Mouse (Mus musculus): ENCODE results near the gene Meiob. TPM values are rescaled to one million over a fixed set of nuclear protein-coding genes. Genes with fewer than 3 reads are reported as not detected.

Gene Meiob
- total RNA-seq, 1 experiment, result 0.13 TPM

- Histone ChIP-seq H3K36me3 (ENCODE audit: control insufficient read depth, insufficient read depth, low read length, poor library complexity, severe bottlenecking) (peaks cover 3% of the 10 kb centered on the region; the same call in 1 of the 2 replicates), H3K9ac (ENCODE audit: insufficient read depth, low read depth, low read length, poor library complexity, severe bottlenecking) (no peak overlapping the region), H3K9me3 (ENCODE audit: control insufficient read depth, insufficient read depth, low read depth, low read length) (no peaks in the 10 kb centered on the region), H3K4me1 (ENCODE audit: control insufficient read depth in 2 of 2, insufficient read depth in 2 of 2, low read length in 2 of 2, poor library complexity in 1 of 2) (peaks cover 0 to 7% of the 10 kb centered on the region in 2 experiments; a peak in 1 of 4 replicates), H3K4me3 (ENCODE audit: insufficient read depth in 1 of 2, low read depth in 1 of 2, low read length in 2 of 2, poor library complexity in 1 of 2, severe bottlenecking in 1 of 2) (no peak overlapping the region), H3K27ac (ENCODE audit: insufficient read depth, low read depth, low read length, poor library complexity, severe bottlenecking) (no peak overlapping the region)
- in situ Hi-C loops (cut with MboI; ENCODE audit: low sequenced_read_pairs in 2 of 2, unreplicated experiment in 2 of 2), result no loop called here
- no peak for TF ChIP-seq CHD2 (IDR thresholded peaks at IDR 0.05; ENCODE audit: low read depth, low read length)
- no peak for TF ChIP-seq ZNF384 (IDR thresholded peaks at IDR 0.05; ENCODE audit: low read depth, low read length)
- TF ChIP-seq MAFK (IDR thresholded peaks at IDR 0.05; ENCODE audit: insufficient read depth, low read depth, low read length), result no peak
- TF ChIP-seq HCFC1 (IDR thresholded peaks at IDR 0.05; ENCODE audit: borderline replicate concordance, insufficient read depth, low read length), result no peak
- no peak for TF ChIP-seq ZC3H11A (IDR thresholded peaks at IDR 0.05; ENCODE audit: borderline replicate concordance, low read depth, low read length)
- DNase-seq (ENCODE audit: low read depth, low spot score), result no peak
Measured at GRCm38 (mm10) chr17:24855838-24856464, 51.9 kb downstream of the Meiob start.

DNA sequence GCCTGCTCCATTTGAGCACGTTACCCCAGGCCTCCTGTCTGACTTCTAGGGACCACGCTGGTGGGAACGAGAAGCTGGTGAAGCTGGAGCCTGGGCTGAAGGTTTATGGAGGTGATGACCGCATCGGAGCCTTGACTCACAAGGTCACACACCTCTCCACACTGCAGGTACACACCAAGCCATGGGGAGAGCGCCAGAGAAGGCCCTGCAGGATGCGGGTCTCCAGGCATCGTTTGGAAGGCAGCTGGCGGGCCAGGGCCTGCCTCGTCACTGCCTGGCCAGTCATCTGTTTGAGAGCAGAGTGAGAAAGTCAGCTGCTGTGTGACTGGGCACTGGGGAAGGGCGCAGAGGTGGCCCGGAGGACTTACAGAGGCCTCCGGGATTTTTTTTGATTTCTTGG lies 52.5 kb downstream of the Meiob start:
- no peak overlapping the region for H3K9ac ChIP-seq (ENCODE audit: insufficient read depth, low read depth, low read length, poor library complexity, severe bottlenecking)
- H3K27ac ChIP-seq (ENCODE audit: insufficient read depth, low read depth, low read length, poor library complexity, severe bottlenecking), result no peak overlapping the region; the same call in 1 of the 2 replicates
- TF ChIP-seq HCFC1 (IDR thresholded peaks at IDR 0.05; ENCODE audit: borderline replicate concordance, insufficient read depth, low read length) (no peak), ZC3H11A (IDR thresholded peaks at IDR 0.05; ENCODE audit: borderline replicate concordance, low read depth, low read length) (no peak), ZNF384 (IDR thresholded peaks at IDR 0.05; ENCODE audit: low read depth, low read length) (no peak), CHD2 (IDR thresholded peaks at IDR 0.05; ENCODE audit: low read depth, low read length) (no peak), MAFK (IDR thresholded peaks at IDR 0.05; ENCODE audit: insufficient read depth, low read depth, low read length) (no peak)
- H3K36me3 ChIP-seq (ENCODE audit: control insufficient read depth, insufficient read depth, low read length, poor library complexity, severe bottlenecking), result peaks cover 8% of the 10 kb centered on the region; the same call in 1 of the 2 replicates
- DNase-seq (ENCODE audit: low read depth, low spot score), result no peak
- in situ Hi-C loops (cut with MboI; ENCODE audit: low sequenced_read_pairs in 2 of 2, unreplicated experiment in 2 of 2), result no loop called here
- H3K9me3 ChIP-seq (ENCODE audit: control insufficient read depth, insufficient read depth, low read depth, low read length), result no peaks in the 10 kb centered on the region
- H3K4me3 ChIP-seq (ENCODE audit: insufficient read depth in 1 of 2, low read depth in 1 of 2, low read length in 2 of 2, poor library complexity in 1 of 2, severe bottlenecking in 1 of 2), result no peak overlapping the region
- peaks cover 0 to 7% of the 10 kb centered on the region in 2 experiments; a peak in 1 of 4 replicates for H3K4me1 ChIP-seq (ENCODE audit: control insufficient read depth in 2 of 2, insufficient read depth in 2 of 2, low read length in 2 of 2, poor library complexity in 1 of 2)

DNA sequence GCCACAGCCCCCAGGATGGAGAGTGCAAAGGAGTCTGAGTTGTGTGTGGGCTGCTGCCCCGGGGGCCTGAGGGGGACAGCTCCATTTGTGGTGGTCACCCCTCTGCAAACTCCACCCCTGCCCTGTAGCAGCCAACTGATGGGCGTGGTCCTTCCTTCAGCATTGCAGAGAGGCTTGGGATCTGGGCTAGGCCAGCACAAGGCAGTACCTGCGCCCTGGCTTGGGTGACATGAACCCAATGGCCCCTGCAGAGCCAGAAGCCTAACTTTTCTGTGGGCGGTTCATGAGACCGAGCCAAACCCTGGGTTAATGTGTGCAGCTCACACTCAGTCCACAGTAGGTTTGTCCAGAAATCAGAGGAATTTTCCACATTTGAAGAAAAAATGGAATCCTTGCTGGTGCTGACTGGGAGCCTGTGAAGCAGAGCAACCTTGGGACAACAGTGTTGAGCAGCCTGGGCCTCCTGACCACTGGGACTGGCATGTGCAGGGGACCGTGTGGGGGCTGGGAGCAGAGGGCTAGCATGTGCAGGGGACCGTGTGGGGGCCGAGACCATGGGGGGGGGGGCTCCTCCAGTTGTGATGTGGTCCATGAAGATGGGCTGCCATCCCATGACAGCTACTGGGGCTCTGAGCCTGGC lies 53.9 kb downstream of the Meiob start:
- Histone ChIP-seq H3K4me3 (ENCODE audit: insufficient read depth in 1 of 2, low read depth in 1 of 2, low read length in 2 of 2, poor library complexity in 1 of 2, severe bottlenecking in 1 of 2) (no peak overlapping the region), H3K9ac (ENCODE audit: insufficient read depth, low read depth, low read length, poor library complexity, severe bottlenecking) (no peak overlapping the region), H3K36me3 (ENCODE audit: control insufficient read depth, insufficient read depth, low read length, poor library complexity, severe bottlenecking) (peaks cover 9% of the 10 kb centered on the region; the same call in 1 of the 2 replicates), H3K27ac (ENCODE audit: insufficient read depth, low read depth, low read length, poor library complexity, severe bottlenecking) (no peak overlapping the region), H3K4me1 (ENCODE audit: control insufficient read depth in 2 of 2, insufficient read depth in 2 of 2, low read length in 2 of 2, poor library complexity in 1 of 2) (peaks cover 0 to 7% of the 10 kb centered on the region in 2 experiments; a peak in 1 of 4 replicates), H3K9me3 (ENCODE audit: control insufficient read depth, insufficient read depth, low read depth, low read length) (no peaks in the 10 kb centered on the region)
- in situ Hi-C loops (cut with MboI; ENCODE audit: low sequenced_read_pairs in 2 of 2, unreplicated experiment in 2 of 2), result no loop called here
- no peak for DNase-seq (ENCODE audit: low read depth, low spot score)
- TF ChIP-seq ZC3H11A (IDR thresholded peaks at IDR 0.05; ENCODE audit: borderline replicate concordance, low read depth, low read length), result no peak
- TF ChIP-seq CHD2 (IDR thresholded peaks at IDR 0.05; ENCODE audit: low read depth, low read length), result no peak
- TF ChIP-seq ZNF384 (IDR thresholded peaks at IDR 0.05; ENCODE audit: low read depth, low read length), result no peak
- TF ChIP-seq HCFC1 (IDR thresholded peaks at IDR 0.05; ENCODE audit: borderline replicate concordance, insufficient read depth, low read length), result no peak
- no peak for TF ChIP-seq MAFK (IDR thresholded peaks at IDR 0.05; ENCODE audit: insufficient read depth, low read depth, low read length)

- no peak for TF ChIP-seq CHD2 (IDR thresholded peaks at IDR 0.05; ENCODE audit: low read depth, low read length)
- no peak for TF ChIP-seq ZNF384 (IDR thresholded peaks at IDR 0.05; ENCODE audit: low read depth, low read length)
- TF ChIP-seq MAFK (IDR thresholded peaks at IDR 0.05; ENCODE audit: insufficient read depth, low read depth, low read length), result no peak
- no peak for TF ChIP-seq HCFC1 (IDR thresholded peaks at IDR 0.05; ENCODE audit: borderline replicate concordance, insufficient read depth, low read length)
- TF ChIP-seq ZC3H11A (IDR thresholded peaks at IDR 0.05; ENCODE audit: borderline replicate concordance, low read depth, low read length), result no peak
- H3K9me3 ChIP-seq (ENCODE audit: control insufficient read depth, insufficient read depth, low read depth, low read length), result no peaks in the 10 kb centered on the region
- no peak for DNase-seq (ENCODE audit: low read depth, low spot score)
- in situ Hi-C loops (cut with MboI; ENCODE audit: low sequenced_read_pairs in 2 of 2, unreplicated experiment in 2 of 2), result no loop called here
- H3K4me1 ChIP-seq (ENCODE audit: control insufficient read depth in 2 of 2, insufficient read depth in 2 of 2, low read length in 2 of 2, poor library complexity in 1 of 2), result peaks cover 0 to 7% of the 10 kb centered on the region in 2 experiments; a peak in 1 of 4 replicates
- H3K27ac ChIP-seq (ENCODE audit: insufficient read depth, low read depth, low read length, poor library complexity, severe bottlenecking), result no peak overlapping the region
- H3K36me3 ChIP-seq (ENCODE audit: control insufficient read depth, insufficient read depth, low read length, poor library complexity, severe bottlenecking), result peaks cover 9% of the 10 kb centered on the region; the same call in 1 of the 2 replicates
- H3K9ac ChIP-seq (ENCODE audit: insufficient read depth, low read depth, low read length, poor library complexity, severe bottlenecking), result no peak overlapping the region
- H3K4me3 ChIP-seq (ENCODE audit: insufficient read depth in 1 of 2, low read depth in 1 of 2, low read length in 2 of 2, poor library complexity in 1 of 2, severe bottlenecking in 1 of 2), result no peak overlapping the region
Measured at GRCm38 (mm10) chr17:24858967-24859366, 54.9 kb downstream of the Meiob start.
